Mouse (Mus musculus) regulatory T cell (primary cell): ENCODE results near the gene Rtkn.

ENCODE experiments used
- in situ Hi-C: fragments of 300-600 bp; cut with MboI, MseI; formaldehyde crosslinking; loops from one replicate; pipeline ENCODE4 v1.15.1; 2025; ENCODE audit warnings: high pct_unique_total_duplicates

Rtkn gene

DNA sequence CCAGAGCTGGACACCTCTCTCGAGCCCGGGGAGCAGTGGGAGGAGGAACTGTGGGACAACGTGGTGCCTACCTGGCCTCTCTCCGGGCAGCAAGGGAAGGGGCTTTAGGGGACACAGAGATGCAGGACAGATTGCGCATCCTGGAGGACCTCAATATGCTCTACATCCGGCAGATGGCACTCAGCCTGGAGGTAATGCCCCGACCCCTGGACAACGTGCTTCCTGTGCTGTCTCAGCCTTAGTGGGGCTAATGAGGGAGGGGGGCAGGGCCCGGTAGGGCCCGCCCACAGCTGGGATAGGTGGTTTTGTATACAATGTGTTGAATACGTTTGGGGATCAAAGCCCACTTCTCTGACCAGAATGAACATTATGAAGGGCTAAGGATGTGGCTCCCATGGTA lies 2.8 kb downstream of the Rtkn start:
- in situ Hi-C loops = no loop called here

GRCm38 (mm10) chr6:83140044-83140443 lies 4.8 kb downstream of the Rtkn start:
- in situ Hi-C loops = no loop called here

- in situ Hi-C loops = no loop called here
Observed at GRCm38 (mm10) chr6:83141636-83142035, 6.4 kb downstream of the Rtkn start.

DNA sequence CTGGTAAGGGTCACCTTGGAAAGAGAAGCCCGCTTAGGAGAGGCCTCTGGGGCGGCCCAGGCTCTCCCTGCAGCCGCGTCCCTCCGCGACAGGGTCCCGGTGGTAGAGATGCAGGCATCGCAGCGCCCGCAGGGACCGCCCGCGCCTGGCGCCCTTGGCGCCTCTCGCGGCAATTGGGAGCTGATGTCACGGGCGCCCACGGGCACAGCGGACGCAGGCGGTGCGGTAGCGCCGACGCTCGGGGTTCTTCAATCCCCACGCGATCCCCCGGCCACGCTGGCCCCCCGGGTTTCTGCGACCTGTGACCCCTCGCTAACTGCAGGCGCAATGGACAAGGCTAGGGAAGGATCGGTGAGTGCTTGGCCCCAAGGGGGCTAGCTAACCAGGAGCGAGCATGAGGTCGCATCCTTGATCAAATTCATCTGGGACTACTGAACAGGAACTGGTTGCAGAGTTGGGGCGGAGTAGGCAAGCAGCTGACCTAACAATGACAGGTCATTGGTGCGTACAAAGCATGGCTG lies 7.0 kb downstream of the Rtkn start:
- in situ Hi-C loops = no loop called here

DNA sequence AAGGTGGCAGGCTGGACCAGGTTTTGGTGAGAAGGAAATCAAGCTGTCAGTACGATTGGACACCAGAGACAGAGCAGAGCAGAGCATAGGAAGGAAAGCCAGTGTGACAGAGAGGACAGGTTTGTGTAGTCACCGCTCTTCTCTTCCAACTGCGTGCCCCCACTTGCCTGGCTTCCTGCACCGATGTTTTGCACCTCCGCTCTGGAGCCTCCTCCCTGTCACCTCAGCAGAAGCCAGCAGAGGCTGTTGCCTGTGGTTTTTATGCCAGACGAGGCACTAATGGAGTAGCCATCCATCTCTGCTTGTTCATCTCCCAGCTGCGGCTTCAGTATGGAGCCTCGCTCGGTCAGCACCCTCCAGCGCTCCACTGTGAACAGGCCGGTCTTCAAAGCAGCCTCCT lies 7.6 kb downstream of the Rtkn start:
- in situ Hi-C loops = no loop called here

DNA sequence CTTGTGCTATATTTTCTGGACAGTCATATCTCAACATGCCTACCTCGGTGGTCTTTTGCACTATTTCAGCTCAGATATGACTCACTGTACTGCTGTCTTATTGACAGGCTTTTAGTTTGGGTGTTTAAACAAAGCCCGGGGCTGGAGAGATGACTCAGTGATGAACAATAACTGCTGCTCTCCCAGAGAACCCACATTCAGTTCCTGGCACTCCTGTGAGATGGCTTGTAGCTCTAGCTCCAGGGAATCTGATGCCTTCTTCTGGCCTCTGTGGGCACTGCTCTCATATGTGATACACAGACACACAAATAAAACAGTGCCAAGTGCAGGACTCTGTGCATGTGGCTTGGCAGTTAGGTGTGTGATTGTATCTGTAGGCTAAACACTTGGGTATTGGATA lies 9.9 kb downstream of the Rtkn start:
- in situ Hi-C loops = no loop called here

DNA sequence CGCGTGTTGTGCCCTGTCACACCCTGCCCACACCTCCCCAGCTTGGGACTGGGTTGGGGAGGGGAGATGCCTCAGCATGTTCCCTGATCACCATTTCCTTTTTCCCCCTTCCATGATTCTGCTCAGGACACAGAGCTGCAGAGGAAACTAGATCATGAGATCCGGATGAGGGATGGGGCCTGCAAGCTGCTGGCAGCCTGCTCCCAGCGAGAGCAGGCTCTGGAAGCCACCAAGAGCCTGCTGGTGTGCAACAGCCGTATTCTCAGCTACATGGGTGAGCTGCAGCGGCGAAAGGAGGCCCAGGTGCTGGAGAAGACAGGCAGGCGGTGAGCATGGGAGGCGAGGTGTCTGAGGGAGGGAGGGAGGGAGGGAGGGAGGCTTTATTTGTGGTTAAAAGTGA lies 10.5 kb downstream of the Rtkn start:
- in situ Hi-C loops = no loop called here

DNA sequence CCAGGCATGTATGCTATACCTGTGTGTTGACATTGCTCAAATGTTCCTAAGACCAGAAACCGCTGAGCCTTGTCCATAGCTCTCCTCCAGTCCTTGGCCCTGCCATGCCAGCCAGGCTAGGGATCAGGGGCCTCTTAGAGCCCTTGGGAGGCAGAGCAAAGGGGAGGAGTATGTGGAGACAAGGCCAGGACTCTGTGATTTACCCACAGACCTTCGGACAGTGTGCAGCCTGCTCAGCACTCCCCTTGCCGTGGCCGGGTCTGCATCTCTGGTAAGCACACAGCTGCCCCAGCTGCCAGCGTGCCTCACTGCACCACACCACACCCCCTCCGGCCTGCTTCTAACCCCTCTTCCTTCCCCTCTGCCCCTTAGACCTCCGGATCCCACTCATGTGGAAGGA lies 12.0 kb downstream of the Rtkn start:
- in situ Hi-C loops = no loop called here

GRCm38 (mm10) chr6:83151721-83152120 lies 16.5 kb downstream of the Rtkn start:
- in situ Hi-C loops = no loop called here

GRCm38 (mm10) chr6:83153038-83153437 lies 17.8 kb downstream of the Rtkn start:
- in situ Hi-C loops = no loop called here

DNA sequence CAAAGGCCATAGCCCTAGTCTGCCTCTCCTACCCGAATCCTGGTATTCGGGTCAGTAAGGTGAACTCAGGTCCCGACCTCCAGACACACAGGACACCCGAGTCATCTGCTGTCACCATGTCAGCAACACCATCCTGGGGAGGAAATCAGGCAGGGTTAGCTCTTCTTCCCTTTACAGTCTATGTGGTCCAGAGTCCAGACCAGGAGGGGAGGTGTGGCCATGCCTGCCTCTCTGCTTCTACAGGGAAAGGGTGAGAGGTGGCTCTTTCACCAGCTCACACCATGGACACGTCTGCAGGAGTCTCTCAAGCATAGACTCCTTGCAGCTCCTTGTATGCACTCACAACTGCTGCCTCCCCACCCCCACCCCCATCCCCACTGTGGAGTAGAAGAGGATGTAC lies 18.2 kb downstream of the Rtkn start:
- in situ Hi-C loops = no loop called here

- in situ Hi-C loops = loop anchor here (5.0 kb wide), 1 partner anchor 48 kb away; the partner anchor contains the start of gene Mrpl53
Observed at GRCm38 (mm10) chr6:83155552-83156238, 20.4 kb downstream of the Rtkn start.

DNA sequence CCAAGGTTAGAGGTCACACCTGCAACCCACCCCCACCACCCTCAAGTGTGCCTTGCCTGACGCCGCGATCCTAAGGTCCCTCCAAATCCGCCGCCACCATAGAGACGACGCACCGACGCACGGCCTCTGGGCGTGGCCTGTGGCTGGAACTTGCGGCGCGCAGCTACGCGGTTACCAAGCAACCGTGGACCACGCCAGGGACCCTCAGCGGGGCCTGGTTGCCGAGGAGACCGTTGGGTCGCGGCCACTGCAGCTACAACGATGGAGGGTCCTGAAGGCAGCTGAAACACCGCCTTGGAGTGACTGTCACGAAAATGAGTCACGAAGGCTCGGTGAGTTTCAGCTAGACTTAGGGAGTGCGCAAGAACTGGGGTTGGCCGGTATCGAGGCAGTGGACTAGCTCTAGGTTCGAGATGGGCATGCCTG lies 21.0 kb downstream of the Rtkn start, which contains the start of the genes Wdr54 and 1700003E16Rik:
Wdr54 (minus strand) TSS at position 139 of the 426 bp plus-strand sequence.
1700003E16Rik (plus strand) TSS at position 146 of the 426 bp plus-strand sequence.
- in situ Hi-C loops = loop anchor here (5.0 kb wide), 1 partner anchor 49 kb away; the partner anchor contains the start of gene Mrpl53

- in situ Hi-C loops = loop anchor here (5.0 kb wide), 1 partner anchor 52 kb away; the partner anchor contains the start of gene Mrpl53
Observed at GRCm38 (mm10) chr6:83159456-83159855, 24.2 kb downstream of the Rtkn start.

GRCm38 (mm10) chr6:83161442-83161841 lies 26.2 kb downstream of the Rtkn start:
- in situ Hi-C loops = no loop called here

GRCm38 (mm10) chr6:83161921-83162641 lies 26.8 kb downstream of the Rtkn start:
- in situ Hi-C loops = no loop called here

- in situ Hi-C loops = no loop called here
Observed at GRCm38 (mm10) chr6:83162701-83163100, 27.4 kb downstream of the Rtkn start.

GRCm38 (mm10) chr6:83165026-83165606 lies 29.9 kb downstream of the Rtkn start:
- in situ Hi-C loops = no loop called here

DNA sequence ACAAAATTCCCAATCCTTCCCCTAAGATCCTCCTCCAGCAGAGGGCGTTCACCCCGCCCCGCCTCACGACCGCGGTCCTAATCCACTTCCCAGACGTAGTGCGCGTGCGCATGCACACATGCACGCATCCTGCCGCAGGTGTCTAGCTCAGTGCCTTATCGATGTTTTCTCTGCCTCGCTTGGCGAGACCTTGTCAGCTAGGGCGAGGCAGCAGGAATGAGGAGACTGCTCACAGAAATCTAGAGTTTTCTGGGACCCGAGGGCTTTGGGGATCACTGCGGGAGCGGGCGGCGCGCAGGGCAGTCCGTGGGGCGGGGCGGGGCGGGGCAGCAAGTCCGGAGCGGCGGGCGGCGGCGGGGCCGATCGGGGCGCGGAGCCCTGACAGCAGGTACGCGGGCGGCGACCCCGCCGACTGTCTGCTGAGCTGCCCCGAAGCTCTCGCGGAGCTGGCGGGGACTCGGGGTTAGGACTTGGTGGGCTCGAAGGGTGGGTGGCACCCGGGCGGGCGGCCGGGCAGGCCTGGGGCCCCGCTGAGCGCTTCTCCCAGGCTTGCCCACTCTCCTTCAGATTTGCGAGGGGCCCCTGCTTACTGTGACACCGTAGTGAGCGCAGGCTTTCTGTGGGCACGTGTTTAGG lies 30.5 kb downstream of the Rtkn start, which contains the start of gene Dctn1:
Dctn1 (plus strand) TSS at position 314 of the 636 bp plus-strand sequence.
- in situ Hi-C loops = no loop called here

- in situ Hi-C loops = no loop called here
Observed at GRCm38 (mm10) chr6:83166243-83166630, 31.0 kb downstream of the Rtkn start.

- in situ Hi-C loops = no loop called here
Observed at GRCm38 (mm10) chr6:83169872-83170271, 34.6 kb downstream of the Rtkn start.

- in situ Hi-C loops = no loop called here
Observed at GRCm38 (mm10) chr6:83171063-83171462, 35.8 kb downstream of the Rtkn start.
